Mouse (Mus musculus): ENCODE data around the gene Pcdh9.

Gene Pcdh9

GRCm38 (mm10) chr14:93786234-93786633 lies 104.2 kb downstream of the Pcdh9 start:
- DNase-seq: no peak

DNA sequence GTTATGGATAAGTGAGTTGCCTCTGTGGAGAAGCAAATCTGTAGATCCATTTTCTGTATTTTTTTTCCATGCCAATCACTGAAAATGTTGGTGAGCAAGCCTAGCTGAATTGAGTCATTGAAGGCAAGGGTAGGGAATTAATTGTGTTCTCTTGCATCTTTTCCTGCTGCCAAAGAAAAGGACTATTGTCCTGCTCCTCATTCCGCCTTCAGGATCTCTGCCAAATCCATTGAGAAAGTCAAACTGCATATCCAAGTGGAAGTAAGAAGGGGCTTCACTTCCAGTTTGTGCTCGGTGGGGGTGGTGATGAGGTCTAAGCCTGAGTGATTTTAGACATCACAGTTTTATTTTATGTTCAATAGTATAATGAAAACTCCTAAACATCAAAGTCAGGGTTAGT lies 105.4 kb downstream of the Pcdh9 start:
- no peak for DNase-seq

DNA sequence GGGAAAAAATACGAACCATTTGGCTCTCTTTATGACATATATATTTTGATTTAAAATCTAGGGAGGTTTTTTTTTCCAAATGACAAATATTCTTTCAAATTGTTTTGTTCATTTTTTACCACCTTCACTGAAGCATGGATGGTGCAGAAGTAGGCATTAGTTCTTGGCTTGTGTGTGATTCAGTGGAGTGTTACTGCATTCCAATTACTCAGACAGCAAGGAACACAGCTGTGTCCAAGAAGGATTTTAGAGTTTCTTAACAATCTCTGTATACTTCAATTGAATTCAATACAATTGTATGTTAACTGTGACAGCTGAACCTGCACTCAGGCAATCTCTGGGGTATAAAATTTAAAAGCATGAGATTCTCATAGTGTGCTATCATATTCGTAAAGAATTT lies 127.6 kb downstream of the Pcdh9 start:
- DNase-seq: no peak

- DNase-seq: peak; percentile 1
These were observed 156.3 kb downstream of the Pcdh9 start for GRCm38 (mm10) chr14:93734077-93734673.

- no peak for DNase-seq
These were observed 164.7 kb downstream of the Pcdh9 start for GRCm38 (mm10) chr14:93725798-93726197.

DNA sequence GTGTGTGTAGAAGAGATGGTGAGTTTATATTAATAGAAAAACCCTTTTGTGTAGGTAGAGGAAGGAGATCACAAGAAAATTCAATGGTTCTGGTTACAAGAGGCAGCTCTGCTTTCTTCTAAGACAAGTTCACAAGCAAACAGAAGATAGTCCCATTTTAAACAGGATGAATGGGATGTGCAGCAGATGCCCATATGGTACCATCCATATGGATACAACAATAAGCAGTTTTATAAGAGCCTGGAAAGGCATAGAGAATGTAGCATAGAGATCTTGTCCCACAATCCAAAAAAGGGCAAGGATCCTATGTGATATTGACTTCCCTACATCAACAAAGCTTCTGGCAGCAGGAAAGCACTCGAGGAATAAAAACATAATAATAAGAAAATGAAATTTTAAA lies 171.3 kb downstream of the Pcdh9 start:
- no peak for DNase-seq

DNA sequence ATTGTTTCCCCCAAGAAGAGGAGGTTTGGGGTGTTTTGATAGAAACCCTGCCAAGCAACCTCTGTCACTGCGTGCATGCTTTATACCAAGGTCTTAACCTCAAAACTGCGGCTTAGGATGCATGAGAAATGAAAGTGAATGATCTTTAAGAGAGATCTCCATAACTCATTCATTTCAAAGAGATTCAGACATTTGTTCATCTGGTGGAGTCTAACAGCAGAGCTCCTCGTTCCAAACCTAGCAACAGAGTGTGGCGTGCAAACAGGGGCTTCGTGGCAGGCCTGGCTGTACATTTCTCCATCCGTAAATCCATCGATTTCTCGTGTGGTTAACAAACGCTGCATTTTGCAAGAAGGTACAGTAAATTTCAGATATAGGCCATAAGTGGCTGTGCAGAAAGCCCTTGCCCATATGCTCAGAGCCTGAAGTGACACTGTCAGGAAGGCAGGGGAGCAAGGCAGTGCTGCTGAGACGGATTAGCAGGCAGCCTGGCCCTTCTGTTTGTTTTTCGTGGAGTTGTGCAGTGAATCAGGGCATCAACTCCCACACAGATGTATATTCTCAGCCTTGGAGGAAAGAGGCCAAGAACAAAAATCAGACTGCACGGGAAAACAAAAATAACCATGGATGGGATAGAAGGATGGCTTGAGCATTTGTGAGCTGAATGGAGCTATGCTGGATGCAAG lies 177.1 kb downstream of the Pcdh9 start:
- DNase-seq: no peak

GRCm38 (mm10) chr14:93708651-93709050 lies 181.8 kb downstream of the Pcdh9 start:
- no peak for DNase-seq

- no peak for DNase-seq
These were observed 188.9 kb downstream of the Pcdh9 start for GRCm38 (mm10) chr14:93701385-93702101.

GRCm38 (mm10) chr14:93700916-93701315 lies 189.6 kb downstream of the Pcdh9 start:
- no peak for DNase-seq

DNA sequence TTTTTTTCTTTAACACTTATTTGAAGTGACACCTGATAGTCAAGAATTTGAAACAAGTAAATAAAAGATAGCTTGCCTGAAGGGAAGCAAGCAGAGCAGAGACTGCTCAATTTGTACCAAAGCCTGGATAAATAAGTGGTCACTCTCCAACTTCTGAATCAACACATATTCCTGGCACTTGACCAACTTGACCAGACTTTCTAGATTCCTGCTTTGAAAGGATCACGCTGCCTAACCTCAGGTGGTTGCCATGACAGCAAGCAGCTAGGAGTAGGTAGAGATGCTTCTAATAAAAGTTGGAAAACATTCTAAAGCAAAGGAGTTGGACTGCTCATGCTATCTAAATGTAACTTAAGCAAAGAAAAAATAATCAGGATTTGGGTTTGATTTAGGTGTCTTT lies 205.8 kb downstream of the Pcdh9 start:
- DNase-seq: peak; percentile 3

DNA sequence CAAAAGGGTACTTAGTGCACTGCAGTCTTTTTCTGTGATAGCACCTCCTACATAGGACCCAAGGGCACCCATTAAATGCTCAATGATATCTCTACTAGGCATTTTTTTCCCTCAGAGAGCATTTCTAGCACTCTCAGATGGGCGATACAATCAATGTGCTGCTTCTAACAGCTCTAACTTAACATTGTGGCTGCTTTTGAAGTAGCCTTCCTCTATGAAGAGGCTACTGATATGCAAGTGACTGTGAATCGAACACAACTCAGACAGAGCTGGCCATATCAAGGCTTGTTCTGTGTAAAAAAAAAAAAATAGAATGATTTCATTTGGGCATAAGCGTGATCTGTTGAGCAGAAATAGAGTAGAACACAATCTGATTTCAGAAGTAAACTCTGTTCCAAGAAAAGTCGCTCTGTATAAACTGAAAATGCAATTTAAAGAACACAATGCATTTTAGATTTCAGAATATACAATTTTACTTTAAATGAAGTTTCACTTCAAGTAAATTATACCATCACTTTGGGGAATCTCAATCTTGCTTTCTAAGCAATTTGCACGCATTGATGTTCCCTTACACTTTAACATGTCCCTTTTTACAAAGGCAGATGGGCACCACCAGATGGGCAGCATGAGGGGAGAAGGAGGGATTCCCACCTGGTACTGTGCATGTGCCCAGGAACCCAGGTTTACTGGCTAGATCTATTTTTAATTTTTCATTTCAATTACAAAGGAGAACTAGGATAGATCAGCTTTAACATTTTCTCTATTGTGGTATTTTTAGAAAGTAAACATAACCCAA lies 215.0 kb downstream of the Pcdh9 start:
- DNase-seq: no peak

DNA sequence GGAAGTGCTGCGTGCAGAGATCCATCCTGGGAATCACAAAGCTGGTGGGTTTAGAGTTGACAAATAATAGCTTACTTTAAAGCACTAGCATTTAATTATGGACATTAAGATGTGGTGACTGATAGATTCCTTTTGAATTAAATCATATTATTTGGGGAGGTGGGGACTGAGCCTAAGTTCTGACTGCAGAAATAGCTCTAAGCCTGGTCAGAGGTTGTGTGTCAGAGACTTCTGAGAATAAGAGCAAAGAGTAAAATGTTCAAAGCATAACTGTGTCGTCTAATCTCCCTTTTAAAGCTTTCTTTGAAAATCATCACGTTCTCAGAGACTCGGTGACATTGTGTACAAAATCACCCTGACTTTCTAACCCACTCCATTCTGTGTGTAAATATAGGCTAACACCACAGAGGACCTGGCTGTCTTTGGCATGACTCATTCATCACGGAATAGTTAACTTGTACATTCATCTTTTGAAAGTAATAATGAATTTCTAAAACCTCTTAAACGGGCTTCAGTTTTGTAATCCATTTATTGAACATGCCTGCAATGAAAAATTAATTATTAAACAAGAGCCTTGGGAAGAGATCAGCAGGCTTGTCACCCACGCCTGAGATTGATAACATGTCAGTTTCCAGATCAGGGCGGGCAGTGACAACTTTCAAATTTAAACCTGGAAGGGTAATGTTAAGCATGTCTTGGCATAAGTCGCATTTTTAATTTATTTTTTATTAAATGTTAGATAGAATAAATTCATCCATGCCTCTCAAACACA lies 236.3 kb downstream of the Pcdh9 start:
- no peak for DNase-seq

- no peak for DNase-seq
These were observed 263.2 kb downstream of the Pcdh9 start for GRCm38 (mm10) chr14:93627241-93627640.

DNA sequence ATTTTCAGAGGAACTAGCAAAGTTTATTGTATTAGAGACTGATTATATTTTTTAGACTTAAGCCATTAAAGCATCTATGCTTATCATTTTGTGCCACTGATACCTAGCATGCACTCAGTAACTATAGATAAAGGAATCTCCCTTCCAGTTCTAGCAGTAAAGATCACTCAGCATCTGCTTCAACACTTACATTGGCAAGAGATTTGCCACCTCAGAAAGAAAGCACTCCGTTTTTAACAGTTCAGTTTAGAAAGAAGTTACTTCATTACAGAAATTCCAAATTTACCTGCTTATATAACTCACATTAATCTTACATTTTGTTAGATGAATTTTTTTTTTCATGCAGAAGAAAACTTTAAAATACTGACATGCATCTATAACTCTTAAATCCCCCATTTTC lies 266.3 kb downstream of the Pcdh9 start:
- DNase-seq: no peak

DNA sequence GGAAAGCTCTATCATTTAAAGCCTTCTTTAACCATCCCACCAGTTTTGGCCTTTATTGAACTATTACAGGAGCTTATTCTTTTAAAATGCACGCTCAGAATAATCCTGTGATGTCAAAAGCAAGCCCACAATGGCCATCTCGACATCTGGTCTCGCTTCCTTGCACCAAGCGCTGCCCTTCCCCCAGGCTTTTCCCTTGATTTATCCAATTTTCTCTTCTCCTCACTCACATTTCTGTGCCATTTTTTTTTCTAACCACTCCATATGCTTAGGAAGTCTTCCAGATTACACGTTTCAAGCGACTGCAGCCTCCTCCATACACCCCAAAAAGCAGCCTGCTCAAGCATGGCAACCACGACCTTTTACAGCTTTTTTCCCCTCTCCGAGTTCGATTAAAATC lies 269.3 kb downstream of the Pcdh9 start:
- DNase-seq: no peak

DNA sequence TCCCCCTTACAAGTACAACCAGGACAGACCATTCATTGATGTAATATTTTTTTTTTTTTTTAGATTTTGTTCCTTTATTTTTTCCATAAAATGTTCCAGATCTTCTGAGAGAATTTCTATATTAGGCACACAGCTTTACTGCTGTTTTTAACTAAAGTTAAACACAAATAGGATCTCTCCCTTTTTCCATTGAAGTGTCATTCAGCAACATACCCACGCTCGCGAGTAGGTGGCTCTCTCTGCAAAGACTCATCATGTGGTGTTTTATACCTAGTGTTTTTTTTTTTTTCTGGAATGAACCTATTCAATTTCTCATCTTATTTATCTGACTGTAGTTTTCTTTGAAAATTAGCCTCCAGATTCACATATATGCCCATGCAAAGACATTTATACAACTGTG lies 282.9 kb downstream of the Pcdh9 start:
- no peak for DNase-seq

DNA sequence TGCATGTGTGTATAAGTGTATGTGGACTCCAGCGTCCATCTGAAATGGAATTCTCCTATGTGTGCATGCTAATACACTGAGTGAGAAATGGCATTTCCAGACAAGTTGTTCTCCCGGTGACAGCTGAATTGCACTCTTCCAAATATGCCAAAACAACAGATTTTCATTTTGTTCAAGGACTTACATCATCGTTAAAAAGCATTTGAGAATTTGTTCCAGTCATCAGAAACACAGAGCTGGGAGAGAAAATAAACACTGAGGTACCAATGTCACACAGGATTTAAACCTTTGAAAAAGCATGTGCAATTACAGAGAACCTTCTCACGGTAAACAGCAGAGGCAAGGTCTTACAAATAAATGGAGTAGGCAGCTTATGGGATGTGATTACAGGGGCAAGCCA lies 290.5 kb downstream of the Pcdh9 start:
- no peak for DNase-seq

DNA sequence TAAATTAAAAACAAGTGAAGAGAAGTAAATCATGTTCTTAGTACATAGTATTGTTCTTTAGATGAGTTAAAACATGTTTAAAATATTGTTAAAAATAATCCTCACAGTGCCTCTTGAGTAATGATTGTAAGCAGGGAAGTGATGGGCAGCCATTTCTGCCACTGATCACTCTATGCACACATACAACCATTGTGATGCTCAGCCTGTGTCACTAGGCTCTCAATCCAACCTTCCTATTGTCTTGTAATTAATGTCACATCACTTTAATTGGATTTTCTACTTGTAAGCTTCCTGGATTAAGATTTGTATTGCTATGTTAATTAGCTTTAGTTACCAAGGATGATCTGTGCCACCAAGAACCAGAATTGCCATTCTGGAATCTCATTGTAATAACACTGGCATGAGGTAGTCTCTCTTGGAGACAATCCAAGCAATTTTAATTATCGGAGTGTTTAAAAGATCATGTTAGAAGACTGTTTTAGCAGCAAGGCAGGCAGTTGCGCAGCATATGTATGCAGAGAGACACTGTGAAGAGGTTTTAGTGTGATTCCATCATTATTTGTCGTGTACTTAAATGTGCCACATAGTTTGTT lies 305.0 kb downstream of the Pcdh9 start:
- no peak for DNase-seq

DNA sequence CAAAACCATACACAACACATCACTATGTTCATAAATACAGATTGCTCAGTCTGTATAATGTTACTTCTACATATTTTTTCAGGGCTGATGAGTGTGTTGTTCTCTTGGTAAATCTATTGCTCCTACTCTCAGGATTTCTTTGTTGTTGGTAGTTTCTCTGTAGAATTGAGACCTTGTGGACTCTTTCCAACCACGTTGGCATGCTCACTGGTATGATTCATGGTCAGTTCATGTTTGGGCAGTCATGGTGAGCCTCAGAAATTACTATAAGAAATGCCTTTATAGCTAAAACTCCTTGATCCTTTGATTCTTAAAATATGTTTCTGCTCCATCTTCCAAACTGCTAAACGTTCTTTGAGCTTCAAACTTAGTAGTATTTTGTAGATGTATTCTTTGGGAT lies 326.1 kb downstream of the Pcdh9 start:
- no peak for DNase-seq

GRCm38 (mm10) chr14:93561577-93561976 lies 328.9 kb downstream of the Pcdh9 start:
- no peak for DNase-seq

GRCm38 (mm10) chr14:93553771-93554170 lies 336.7 kb downstream of the Pcdh9 start:
- DNase-seq: no peak
